Mouse (Mus musculus) embryo, embryonic 10 days (tissue): ENCODE results near the gene Ptbp2.

Experiments used
- DNase-seq: peaks from one replicate; pipeline ENCODE4 v3.0.0-alpha.2; 2015; ENCODE audit warnings: low spot score

The Ptbp2 gene

DNA sequence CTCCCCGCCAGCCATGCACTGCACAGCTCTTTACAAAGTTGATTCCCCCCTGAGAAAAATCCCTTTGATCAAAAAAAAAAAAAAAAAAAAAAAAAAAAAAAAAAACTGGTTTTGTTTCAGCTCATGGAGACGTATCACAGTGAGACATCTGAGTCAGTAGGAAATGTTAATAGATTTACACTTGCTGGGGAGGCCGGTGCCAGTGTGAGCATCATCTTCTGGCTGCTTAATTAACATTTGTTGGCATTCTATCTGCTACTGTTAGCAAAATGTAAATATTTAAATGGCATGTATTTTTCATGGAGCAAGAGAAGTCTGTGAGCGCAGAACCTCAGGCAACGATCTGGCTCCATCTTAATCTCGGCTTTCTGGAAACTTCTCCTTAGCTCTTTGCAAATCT lies 99.5 kb downstream of the Ptbp2 start:
- DNase-seq, result no peak
